Mouse (Mus musculus) intestine, embryonic 15.5 days (tissue): Measurements from ENCODE around the gene Dus3l. TPM values are rescaled to one million over a fixed set of nuclear protein-coding genes. Genes with fewer than 3 reads are reported as not detected.

ENCODE experiments used
- ATAC-seq: fragments of 200-750 bp; cut with Nextera tagmentation; 2 replicates; pipeline ENCODE4 v1.8.0; 2017; ENCODE audit warnings: moderate TSS enrichment, moderate library complexity
- H3K27ac ChIP-seq: fragments of 300-500 bp; sonication (generic); 2 replicates; pipeline ENCODE4 v1.5.1; 2015; ENCODE audit warnings: mild to moderate bottlenecking, inconsistent platforms
- H3K27me3 ChIP-seq: fragments of 300-500 bp; sonication (generic); replicated peaks from 2 replicates; pipeline ENCODE4 v1.6.1; 2015; ENCODE audit warnings: inconsistent platforms
- H3K36me3 ChIP-seq: fragments of 300-500 bp; sonication (generic); 2 replicates; pipeline ENCODE4 v1.6.1; 2015; ENCODE audit warnings: inconsistent platforms
- H3K4me1 ChIP-seq: fragments of 300-500 bp; sonication (generic); replicated peaks from 2 replicates; pipeline ENCODE4 v1.6.1; 2015; ENCODE audit warnings: inconsistent platforms
- H3K4me2 ChIP-seq: fragments of 300-500 bp; sonication (generic); replicated peaks from 2 replicates; pipeline ENCODE4 v1.6.1; 2015; ENCODE audit warnings: mild to moderate bottlenecking, inconsistent platforms
- H3K4me3 ChIP-seq: fragments of 300-500 bp; sonication (generic); replicated peaks from 2 replicates; pipeline ENCODE4 v1.5.1; 2015; ENCODE audit warnings: inconsistent platforms
- H3K9ac ChIP-seq: fragments of 300-500 bp; sonication (generic); 2 replicates; pipeline ENCODE4 v1.6.1; 2015; ENCODE audit warnings: inconsistent platforms
- H3K9me3 ChIP-seq: fragments of 300-500 bp; sonication (generic); 2 replicates; pipeline ENCODE4 v1.6.1; 2016; ENCODE audit warnings: inconsistent platforms
- WGBS: fragments of 180-500 bp; shearing (Covaris S2); methylation state at CpG from one replicate; pipeline ENCODE4 v1.1.7; 2015; 5-methylcytosine and 5-hydroxymethylcytosine counted together
- polyA plus RNA-seq: library from polyadenylated mRNA; unstranded; fragments of >200 nt; fragmentation: Nextera tagmentation; extraction: Ambion mirVana; gene quantifications from 2 replicates; pipeline ENCODE4 v1.2.1, GENCODE M21; 2015

Gene Dus3l
- polyA plus RNA-seq, 1 experiment from 2014 or later: 38.7 TPM

DNA sequence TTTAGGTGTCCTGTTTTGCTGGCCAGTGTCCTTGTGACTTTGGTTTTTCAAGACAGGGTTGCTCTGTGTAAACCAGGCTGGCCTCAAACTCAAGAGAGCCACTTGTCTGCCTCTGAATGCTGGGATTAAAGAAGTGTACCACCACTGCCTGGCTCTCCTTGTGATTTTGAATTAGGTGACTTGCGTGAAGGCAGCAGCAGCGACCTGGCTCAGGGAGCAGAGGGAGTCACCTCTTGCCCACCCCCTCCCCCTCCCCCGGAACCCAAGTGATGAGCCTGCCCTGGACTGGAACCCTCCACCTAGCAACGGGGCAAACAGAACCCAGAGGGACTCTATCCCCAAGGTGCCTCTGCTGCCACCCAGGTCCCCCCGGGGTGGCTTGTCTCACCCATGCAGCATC is 5.4 kb downstream of the Dus3l start, which contains the start of gene Prr22:
TSS of gene Prr22 (plus strand) at position 301 of the 400 bp plus-strand sequence.
- WGBS: 91% methylated on average over 5 of the region's 5 CpGs
- H3K4me1 ChIP-seq: 0 out of 2 replicates have a peak, but pooled peaks cover 5% of the 10 kb centered on the region
- H3K9ac ChIP-seq: no peak within 1 kb of the TSS
- no peak for ATAC-seq
- H3K36me3 ChIP-seq: peaks cover 31% of the 10 kb centered on the region
- no peaks in the 10 kb centered on the region for H3K9me3 ChIP-seq
- no peaks in the 10 kb centered on the region for H3K27me3 ChIP-seq
- no peak within 1 kb of the TSS for H3K4me3 ChIP-seq
- no peak within 1 kb of the TSS for H3K4me2 ChIP-seq
- H3K27ac ChIP-seq: no peak within 1 kb of the TSS

DNA sequence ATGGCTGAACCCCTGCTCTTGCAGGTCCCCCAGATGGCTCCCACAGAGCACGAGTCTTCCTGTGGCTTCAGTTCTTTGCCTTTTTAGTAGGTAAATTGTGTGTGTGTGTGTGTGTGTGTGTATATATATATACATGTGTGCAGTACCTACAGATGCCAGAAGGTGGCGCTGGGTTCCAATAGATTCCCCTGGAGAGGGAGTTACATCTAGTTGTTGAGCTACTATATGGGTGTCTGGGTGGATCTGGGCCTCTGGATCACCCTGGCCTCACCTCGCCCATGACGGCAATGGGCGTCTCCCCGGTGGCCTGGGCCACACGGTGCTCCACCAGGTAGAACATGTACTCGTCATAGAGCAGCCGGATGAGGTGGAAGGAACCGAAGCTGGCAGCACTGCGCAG is 13.0 kb downstream of the Dus3l start:
- no peak for ATAC-seq
- no peaks in the 10 kb centered on the region for H3K9me3 ChIP-seq
- H3K27ac ChIP-seq: no peak overlapping the region
- H3K9ac ChIP-seq: no peak overlapping the region
- H3K4me2 ChIP-seq: no peak overlapping the region
- H3K4me1 ChIP-seq: peaks cover 4% of the 10 kb centered on the region; the same call in 1 of the 2 replicates
- 93% methylated on average over 11 of the region's 11 CpGs for WGBS
- H3K36me3 ChIP-seq: no peaks in the 10 kb centered on the region
- H3K4me3 ChIP-seq: no peak overlapping the region
- H3K27me3 ChIP-seq: no peaks in the 10 kb centered on the region

DNA sequence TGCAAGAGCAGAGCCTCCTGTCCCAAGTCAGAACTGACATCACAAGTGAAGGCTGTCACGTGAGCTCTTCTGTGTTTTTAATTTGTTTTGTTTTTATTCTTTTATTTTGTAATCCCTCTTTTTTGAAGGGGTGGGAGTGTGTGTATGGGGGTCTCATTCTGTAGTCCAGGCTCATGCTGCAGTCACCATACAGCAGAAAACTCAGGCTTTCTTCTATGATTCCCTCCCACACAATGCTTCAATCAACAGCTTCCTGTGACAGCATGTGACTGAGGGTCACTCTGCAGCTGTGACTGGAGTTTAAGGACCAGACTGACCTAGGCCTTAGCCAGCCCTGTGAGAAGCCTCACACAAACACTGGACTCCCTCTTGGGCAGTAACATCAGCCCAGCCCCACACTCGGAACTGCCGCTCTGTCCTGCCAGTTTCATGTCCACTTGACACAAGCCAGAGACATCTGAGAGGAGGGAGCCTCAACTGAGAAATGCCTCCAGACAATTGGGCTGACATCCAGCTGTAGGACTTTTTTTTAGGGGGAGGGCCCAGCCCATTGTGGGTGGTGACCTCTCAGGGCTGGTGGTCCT is 14.3 kb downstream of the Dus3l start:
- Histone ChIP-seq H3K4me2 (no peak overlapping the region), H3K9me3 (no peaks in the 10 kb centered on the region), H3K27me3 (no peaks in the 10 kb centered on the region), H3K4me1 (peaks cover 4% of the 10 kb centered on the region; the same call in 1 of the 2 replicates), H3K4me3 (no peak overlapping the region), H3K36me3 (no peaks in the 10 kb centered on the region), H3K27ac (peak overlapping the region; percentile 24; the same call in 1 of the 2 replicates), H3K9ac (no peak overlapping the region)
- WGBS: 61% methylated on average over 3 of the region's 3 CpGs
- peak; percentile 52 for ATAC-seq

DNA sequence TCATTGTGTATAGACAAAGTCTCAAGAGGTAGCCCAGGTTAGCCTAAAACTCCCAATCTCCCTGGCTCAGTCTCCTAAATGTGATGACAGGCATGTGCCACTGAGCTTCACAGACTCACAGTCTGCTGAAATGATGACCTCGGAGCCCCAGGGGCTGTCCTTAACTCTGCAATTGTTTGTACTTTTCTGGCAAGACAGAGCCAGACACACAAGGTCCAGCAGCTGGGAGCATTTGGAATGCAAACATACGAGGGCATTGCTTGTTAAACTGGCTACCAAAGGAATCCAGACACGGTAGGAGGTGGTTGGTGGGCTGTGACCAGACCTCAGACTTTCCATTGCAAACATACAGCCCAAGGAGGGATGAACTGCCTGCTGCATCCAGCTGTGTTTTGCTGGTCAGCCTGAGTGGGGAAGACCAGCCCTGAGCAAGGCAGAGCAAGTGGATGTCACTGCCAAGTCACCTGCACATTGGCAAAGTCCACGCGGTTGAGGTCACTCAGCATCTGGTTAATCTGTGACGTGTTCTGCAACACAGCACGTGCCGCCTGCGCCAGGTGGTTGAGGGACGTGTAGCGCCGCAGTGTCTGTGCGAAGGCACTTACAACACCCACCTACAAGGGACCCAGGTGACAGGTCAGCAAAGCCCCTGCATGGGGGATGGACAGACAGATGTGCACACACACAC is 15.9 kb downstream of the Dus3l start:
- 62% methylated on average over 13 of the region's 13 CpGs for WGBS
- no peak overlapping the region for H3K9ac ChIP-seq
- ATAC-seq: no peak

DNA sequence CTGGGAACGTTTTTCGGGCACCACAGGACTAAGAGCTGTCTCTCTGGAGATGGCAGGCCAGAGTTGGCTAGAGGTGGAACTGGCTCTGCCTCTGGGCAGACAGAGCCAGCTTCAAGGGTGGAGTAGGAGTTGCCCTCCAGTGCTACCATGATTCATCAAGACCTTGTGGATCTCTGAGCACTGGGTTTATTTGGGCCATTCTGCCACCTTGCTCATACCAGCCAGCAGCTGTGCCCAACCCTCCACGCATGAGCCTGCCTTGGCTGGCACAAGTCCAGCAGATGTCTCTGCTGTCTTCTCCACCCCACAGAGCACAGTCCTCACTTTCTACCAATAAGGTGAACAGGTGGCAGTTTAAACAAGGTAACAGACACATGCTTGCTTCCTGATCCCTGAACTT is 24.3 kb downstream of the Dus3l start:
- H3K4me1 ChIP-seq: 0 out of 2 replicates have a peak, but pooled peaks cover 3% of the 10 kb centered on the region
- no peaks in the 10 kb centered on the region for H3K9me3 ChIP-seq
- no peaks in the 10 kb centered on the region for H3K36me3 ChIP-seq
- ATAC-seq: no peak
- no peak overlapping the region for H3K9ac ChIP-seq
- H3K4me2 ChIP-seq: no peak overlapping the region
- WGBS: 53% methylated on average over 3 of the region's 3 CpGs
- no peak overlapping the region for H3K27ac ChIP-seq
- H3K4me3 ChIP-seq: no peak overlapping the region
- H3K27me3 ChIP-seq: no peaks in the 10 kb centered on the region

More for the DNA sequence above, 15.9 kb downstream of the Dus3l start:
- Histone ChIP-seq H3K27ac (no peak overlapping the region), H3K36me3 (no peaks in the 10 kb centered on the region), H3K4me1 (peaks cover 4% of the 10 kb centered on the region; the same call in 1 of the 2 replicates), H3K4me3 (no peak overlapping the region), H3K27me3 (no peaks in the 10 kb centered on the region), H3K4me2 (no peak overlapping the region), H3K9me3 (no peaks in the 10 kb centered on the region)

DNA sequence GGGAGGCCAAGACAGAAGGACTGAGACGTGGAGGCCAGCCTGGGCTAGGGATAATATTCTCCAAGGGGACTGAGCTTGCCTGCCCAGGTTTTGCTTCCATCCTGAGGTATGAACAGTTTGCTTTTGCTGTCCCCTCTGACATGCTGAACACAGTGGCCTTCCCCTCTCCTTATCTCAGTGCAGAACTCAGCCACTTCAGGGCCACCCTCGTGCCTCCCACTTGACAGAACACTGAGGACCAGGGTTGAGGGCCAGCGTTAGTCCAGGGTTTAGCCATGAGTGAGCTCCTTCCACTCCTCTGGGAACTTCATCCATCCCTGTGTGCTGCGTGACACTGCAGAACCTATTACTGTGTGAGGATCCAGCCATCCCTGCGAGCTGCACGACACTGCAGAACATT is 24.7 kb downstream of the Dus3l start:
- Histone ChIP-seq H3K36me3 (no peaks in the 10 kb centered on the region), H3K27me3 (no peaks in the 10 kb centered on the region), H3K4me1 (0 out of 2 replicates have a peak, but pooled peaks cover 3% of the 10 kb centered on the region), H3K9me3 (no peaks in the 10 kb centered on the region), H3K27ac (no peak overlapping the region), H3K4me3 (no peak overlapping the region), H3K4me2 (no peak overlapping the region), H3K9ac (no peak overlapping the region)
- no peak for ATAC-seq
- WGBS: 78% methylated on average over 6 of the region's 6 CpGs

DNA sequence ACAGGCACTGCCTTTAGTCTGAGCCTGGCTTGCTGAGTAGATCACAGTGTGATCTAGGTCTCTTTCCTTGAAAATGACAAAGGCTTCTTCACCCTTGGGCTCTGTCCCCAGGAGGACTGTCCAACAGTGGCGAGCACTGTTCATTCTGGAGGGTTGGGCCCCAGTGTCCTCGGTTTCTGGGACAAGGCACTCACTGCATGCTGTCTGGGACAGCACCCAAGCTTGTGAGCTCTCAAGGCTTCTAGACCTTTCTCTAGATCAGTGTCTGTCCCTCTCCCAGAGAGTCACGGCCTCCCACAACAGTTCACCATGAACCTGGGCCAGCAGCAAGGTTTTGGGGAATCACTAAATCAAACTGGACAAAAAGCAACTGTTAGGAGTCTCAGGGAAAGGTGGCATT is 28.0 kb downstream of the Dus3l start:
- no peaks in the 10 kb centered on the region for H3K9me3 ChIP-seq
- no peak overlapping the region for H3K27ac ChIP-seq
- no peaks in the 10 kb centered on the region for H3K36me3 ChIP-seq
- no peaks in the 10 kb centered on the region for H3K27me3 ChIP-seq
- H3K4me2 ChIP-seq: no peak overlapping the region
- 85% methylated on average over 3 of the region's 3 CpGs for WGBS
- H3K4me3 ChIP-seq: no peak overlapping the region
- 0 out of 2 replicates have a peak, but pooled peaks cover 3% of the 10 kb centered on the region for H3K4me1 ChIP-seq
- no peak for ATAC-seq
- H3K9ac ChIP-seq: no peak overlapping the region

DNA sequence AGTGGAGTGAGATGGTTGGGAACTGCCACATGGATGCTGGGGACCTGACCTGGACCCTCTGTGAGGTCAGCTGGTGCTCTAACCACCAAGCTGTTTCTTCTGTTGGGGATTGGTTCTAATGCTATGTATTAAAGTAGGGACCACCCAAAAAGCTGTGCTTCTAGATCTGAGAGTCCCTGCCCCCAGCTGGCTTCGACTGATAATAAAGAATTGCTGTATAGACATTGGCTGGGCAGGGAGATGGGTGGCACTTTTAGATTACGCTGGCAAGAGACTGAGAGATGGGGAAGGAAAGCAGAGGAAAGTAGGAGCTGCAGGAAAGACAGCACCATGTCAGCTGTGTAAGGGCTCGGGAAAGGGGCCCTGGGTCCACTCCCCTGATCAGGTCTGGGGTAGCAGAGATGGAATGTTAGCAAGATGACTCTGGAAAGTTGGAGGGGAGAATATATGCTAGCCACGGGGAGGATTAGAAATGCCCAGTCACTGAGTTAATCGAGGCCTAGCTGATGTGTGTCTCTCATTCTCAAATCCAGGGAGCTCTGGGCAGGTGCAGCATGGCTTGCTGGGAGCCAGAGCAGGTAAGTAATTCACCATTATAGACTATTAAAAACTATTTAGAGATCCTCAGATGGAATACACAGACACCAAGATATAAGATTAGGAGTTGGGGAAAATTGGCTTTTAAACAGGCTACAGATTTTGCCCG is 29.2 kb downstream of the Dus3l start:
- Histone ChIP-seq H3K27ac (no peak overlapping the region), H3K27me3 (no peaks in the 10 kb centered on the region), H3K9me3 (no peaks in the 10 kb centered on the region), H3K4me3 (no peak overlapping the region), H3K9ac (no peak overlapping the region), H3K4me1 (0 out of 2 replicates have a peak, but pooled peaks cover under 1% of the 10 kb centered on the region), H3K4me2 (no peak overlapping the region), H3K36me3 (no peaks in the 10 kb centered on the region)
- 69% methylated on average over 6 of the region's 6 CpGs for WGBS
- peak; percentile 20; the same call in 1 of the 2 replicates for ATAC-seq

DNA sequence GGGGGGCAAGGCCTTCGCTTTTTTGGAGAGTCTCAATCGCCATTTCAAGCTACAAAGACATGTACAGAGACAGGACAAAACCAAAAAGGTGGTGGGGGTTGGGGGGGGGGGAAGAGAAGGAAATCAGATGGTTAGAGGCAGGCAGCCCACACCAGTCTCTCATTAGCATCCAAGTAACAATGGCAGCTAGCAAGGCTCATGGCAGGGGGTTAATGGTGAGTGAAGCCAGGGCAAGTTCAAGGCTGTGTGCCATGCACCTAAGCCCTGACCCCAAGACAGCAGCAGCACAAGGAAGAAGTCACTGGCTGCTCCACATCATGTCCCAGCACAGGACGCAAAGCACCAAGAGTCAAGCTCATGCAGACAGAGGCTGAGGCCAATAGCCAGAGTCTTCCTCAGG is 34.7 kb downstream of the Dus3l start:
- Histone ChIP-seq H3K4me3 (no peak overlapping the region), H3K27ac (no peak overlapping the region), H3K36me3 (no peaks in the 10 kb centered on the region), H3K27me3 (no peaks in the 10 kb centered on the region), H3K4me1 (no peaks in the 10 kb centered on the region), H3K9me3 (no peaks in the 10 kb centered on the region), H3K9ac (no peak overlapping the region), H3K4me2 (no peak overlapping the region)
- WGBS: 80% methylated on average over 3 of the region's 3 CpGs
- ATAC-seq: no peak

DNA sequence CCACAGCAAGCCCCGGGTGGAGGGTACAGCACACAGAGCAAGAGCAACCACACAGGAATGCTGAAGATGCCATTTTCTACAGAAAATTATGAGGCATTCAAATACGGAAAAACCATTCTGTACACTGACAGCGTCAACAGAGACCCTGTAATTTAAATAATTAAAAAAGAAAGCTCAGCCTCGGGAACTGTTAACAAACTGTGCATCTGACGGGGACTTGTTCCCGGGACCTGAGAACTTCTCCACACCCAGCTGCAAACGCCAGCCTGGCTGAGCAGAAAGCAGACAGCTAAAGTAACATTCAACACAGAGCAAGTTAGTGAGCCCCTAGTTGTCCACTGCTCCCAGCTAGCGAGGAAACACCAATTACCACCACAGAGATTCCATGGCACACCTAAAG is 37.5 kb downstream of the Dus3l start:
- no peaks in the 10 kb centered on the region for H3K9me3 ChIP-seq
- ATAC-seq: no peak
- H3K4me1 ChIP-seq: 0 out of 2 replicates have a peak, but pooled peaks cover 3% of the 10 kb centered on the region
- no peak overlapping the region for H3K4me2 ChIP-seq
- H3K36me3 ChIP-seq: no peaks in the 10 kb centered on the region
- WGBS: 81% methylated on average over 8 of the region's 8 CpGs
- H3K4me3 ChIP-seq: no peak overlapping the region
- no peaks in the 10 kb centered on the region for H3K27me3 ChIP-seq
- H3K27ac ChIP-seq: no peak overlapping the region
- no peak overlapping the region for H3K9ac ChIP-seq

DNA sequence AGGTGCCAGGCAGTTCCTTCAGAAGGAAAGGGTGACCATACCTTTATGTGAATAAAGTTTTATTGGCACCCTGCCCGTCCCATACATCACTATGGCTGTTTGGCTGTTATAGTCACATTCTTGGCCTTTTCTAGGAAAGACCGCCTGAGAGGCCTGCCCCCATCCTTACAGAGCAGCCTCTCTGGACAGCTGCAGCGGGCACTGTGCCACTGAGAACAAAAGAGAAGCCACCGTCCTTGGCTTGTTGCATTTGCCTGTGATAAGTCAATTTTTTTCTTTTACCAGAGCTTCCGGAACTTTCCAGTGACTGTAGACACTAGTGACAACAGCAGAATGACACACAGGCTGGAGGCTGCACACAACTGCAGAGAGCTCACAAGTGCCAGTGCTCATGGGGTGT is 40.4 kb downstream of the Dus3l start:
- Histone ChIP-seq H3K4me1 (peaks cover 6% of the 10 kb centered on the region), H3K27me3 (no peaks in the 10 kb centered on the region; the same call in 1 of the 2 replicates), H3K36me3 (no peaks in the 10 kb centered on the region), H3K4me2 (no peak overlapping the region), H3K9ac (no peak overlapping the region), H3K27ac (no peak overlapping the region), H3K9me3 (no peaks in the 10 kb centered on the region), H3K4me3 (no peak overlapping the region)
- 76% methylated on average over 5 of the region's 5 CpGs for WGBS
- ATAC-seq: no peak

DNA sequence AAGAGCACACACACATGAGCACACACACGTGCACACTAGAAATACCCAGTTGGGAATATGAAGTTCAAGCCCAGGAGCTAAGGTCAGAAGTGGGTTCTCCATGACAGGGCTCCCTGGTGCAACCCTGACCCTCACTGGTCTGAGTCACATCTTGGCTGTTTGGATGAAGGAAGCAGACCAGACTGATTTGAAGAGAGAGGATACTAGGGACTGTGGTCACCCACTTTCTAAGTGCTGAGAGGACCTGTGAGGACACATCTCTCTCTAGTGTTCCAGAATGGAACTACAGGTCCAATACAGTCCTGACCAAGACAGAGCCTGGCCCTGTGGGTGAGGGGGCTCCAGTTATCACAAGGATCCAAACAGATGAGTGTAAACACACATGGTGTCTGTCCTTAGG is 41.2 kb downstream of the Dus3l start:
- WGBS: 76% methylated on average over 1 of the region's 1 CpGs
- H3K4me3 ChIP-seq: no peak overlapping the region
- peaks cover 14% of the 10 kb centered on the region for H3K4me1 ChIP-seq
- H3K4me2 ChIP-seq: no peak overlapping the region
- H3K36me3 ChIP-seq: no peaks in the 10 kb centered on the region
- H3K9me3 ChIP-seq: no peaks in the 10 kb centered on the region
- no peak for ATAC-seq
- no peaks in the 10 kb centered on the region; the same call in 1 of the 2 replicates for H3K27me3 ChIP-seq
- H3K9ac ChIP-seq: no peak overlapping the region
- no peak overlapping the region for H3K27ac ChIP-seq
